Mouse (Mus musculus) regulatory T cell (primary cell): ENCODE data around the gene Rgp1.
"Not testable (repeated sequence)": the region's sequence is repeated elsewhere in the genome, so short reads cannot be mapped to it uniquely, and the experiment has no call there.

ENCODE experiments used
- in situ Hi-C: fragments of 300-600 bp; cut with MboI, MseI; formaldehyde crosslinking; loops from one replicate; pipeline ENCODE4 v1.15.1; 2025; ENCODE audit warnings: high pct_unique_total_duplicates

Gene Rgp1

GRCm38 (mm10) chr4:43591961-43592360 lies 13.4 kb downstream of the Rgp1 start:
- in situ Hi-C loops: no loop called here

- in situ Hi-C loops: no loop called here
Observed at GRCm38 (mm10) chr4:43593453-43593852, 14.9 kb downstream of the Rgp1 start.

- in situ Hi-C loops: not testable (repeated sequence)
Observed at GRCm38 (mm10) chr4:43596597-43596996, 18.1 kb downstream of the Rgp1 start.

GRCm38 (mm10) chr4:43598200-43598599 lies 19.7 kb downstream of the Rgp1 start:
- in situ Hi-C loops: no loop called here

GRCm38 (mm10) chr4:43598650-43599380 lies 20.3 kb downstream of the Rgp1 start:
- in situ Hi-C loops: no loop called here

- in situ Hi-C loops: no loop called here
Observed at GRCm38 (mm10) chr4:43600195-43600934, 21.9 kb downstream of the Rgp1 start.

- in situ Hi-C loops: no loop called here
Observed at GRCm38 (mm10) chr4:43604099-43604498, 25.6 kb downstream of the Rgp1 start.

GRCm38 (mm10) chr4:43604751-43605685 lies 26.5 kb downstream of the Rgp1 start:
- in situ Hi-C loops: no loop called here

GRCm38 (mm10) chr4:43612534-43612933 lies 34.0 kb downstream of the Rgp1 start:
- in situ Hi-C loops: no loop called here

- in situ Hi-C loops: no loop called here
Observed at GRCm38 (mm10) chr4:43613060-43613730, 34.7 kb downstream of the Rgp1 start.

GRCm38 (mm10) chr4:43620146-43620778 lies 41.7 kb downstream of the Rgp1 start:
- in situ Hi-C loops: no loop called here

- in situ Hi-C loops: no loop called here
Observed at GRCm38 (mm10) chr4:43629106-43629817, 50.7 kb downstream of the Rgp1 start.

- in situ Hi-C loops: no loop called here
Observed at GRCm38 (mm10) chr4:43630030-43630581, 51.6 kb downstream of the Rgp1 start.

GRCm38 (mm10) chr4:43630671-43631045 lies 52.1 kb downstream of the Rgp1 start:
- in situ Hi-C loops: no loop called here

GRCm38 (mm10) chr4:43631046-43631955 lies 52.8 kb downstream of the Rgp1 start, which contains the start of gene Npr2:
Npr2 (plus strand) TSS chr4:43631935.
- in situ Hi-C loops: no loop called here

GRCm38 (mm10) chr4:43631956-43632920 lies 53.7 kb downstream of the Rgp1 start:
- in situ Hi-C loops: no loop called here

- in situ Hi-C loops: no loop called here
Observed at GRCm38 (mm10) chr4:43633296-43633695, 54.8 kb downstream of the Rgp1 start.

GRCm38 (mm10) chr4:43633736-43634135 lies 55.2 kb downstream of the Rgp1 start:
- in situ Hi-C loops: no loop called here
